Mouse (Mus musculus): ENCODE measurements around the gene Hist1h2ah.
A peak's percentile ranks its signal among the peaks of the same experiment; 100 is the strongest.

DNA sequence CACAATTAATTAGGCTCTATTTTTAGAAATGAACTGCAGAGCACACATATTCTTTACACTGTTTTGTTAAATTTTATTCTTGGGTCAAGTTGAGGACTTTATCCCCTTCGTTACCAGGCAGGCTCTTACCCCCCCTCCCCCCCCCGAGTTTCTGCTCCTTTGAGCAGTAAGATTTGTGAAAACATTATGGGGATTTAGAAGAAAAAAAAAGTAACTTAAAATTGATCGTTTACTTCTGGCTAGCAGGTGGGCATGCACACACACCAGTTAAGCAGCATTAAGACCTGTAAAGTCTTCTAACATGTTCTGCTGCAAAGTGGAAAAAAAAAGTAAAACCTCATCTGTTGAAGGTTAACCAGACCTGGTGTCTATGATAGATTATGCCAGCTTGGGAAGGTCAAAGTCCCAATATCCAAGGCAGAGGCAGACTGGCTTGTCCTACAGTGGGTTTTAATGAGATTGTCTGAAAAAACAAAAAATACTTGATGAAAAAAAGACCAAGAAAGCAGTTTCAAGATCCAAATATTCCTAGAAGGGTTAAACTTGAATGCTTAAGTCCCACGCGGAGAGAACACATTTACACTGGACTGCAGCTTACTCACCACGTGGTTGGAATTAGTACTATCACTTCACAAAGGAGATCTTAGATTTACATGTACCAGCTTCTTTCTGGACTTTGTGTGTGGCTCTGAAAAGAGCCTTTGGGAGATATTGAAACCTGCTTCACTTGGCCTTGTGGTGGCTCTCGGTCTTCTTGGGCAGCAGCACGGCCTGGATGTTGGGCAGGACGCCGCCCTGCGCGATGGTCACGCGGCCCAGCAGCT is 713 bp downstream of the Hist1h2ah start:
- no peak for TF ChIP-seq POLR2AphosphoS2 (IDR thresholded peaks at IDR 0.05; ENCODE audit: low read length)
- TF ChIP-seq NRF1 (IDR thresholded peaks at IDR 0.05; ENCODE audit: insufficient read depth, low read depth, low read length, poor library complexity, severe bottlenecking): no peak
- no peak for TF ChIP-seq MAX (IDR thresholded peaks at IDR 0.05; ENCODE audit: low read length)
- no peak for TF ChIP-seq ETS1 (IDR thresholded peaks at IDR 0.05; ENCODE audit: low read depth, low read length)
- no peak for TF ChIP-seq CTCF (IDR thresholded peaks at IDR 0.05 in 2 of 3, conservative IDR thresholded peaks at IDR 0.05 in 1 of 3; ENCODE audit: control insufficient read depth in 1 of 3, insufficient read depth in 1 of 3, low read depth in 2 of 3, low read length in 3 of 3, poor library complexity in 1 of 3, severe bottlenecking in 1 of 3)
- no peak for TF ChIP-seq MAZ (IDR thresholded peaks at IDR 0.05; ENCODE audit: low read depth, low read length)
- no peak for TF ChIP-seq E2F4 (IDR thresholded peaks at IDR 0.05; ENCODE audit: borderline replicate concordance, low read depth, low read length)
- no peak for TF ChIP-seq ELF1 (IDR thresholded peaks at IDR 0.05; ENCODE audit: low read depth, low read length)
- peak; percentile 76 to 93; a peak in 2 of 4 replicates for TF ChIP-seq POLR2A (IDR thresholded peaks at IDR 0.05; ENCODE audit: control insufficient read depth in 1 of 2, insufficient read depth in 1 of 2, low read depth in 1 of 2, low read length in 2 of 2, poor library complexity in 1 of 2)
- TF ChIP-seq EP300 (IDR thresholded peaks at IDR 0.05; ENCODE audit: low read depth in 1 of 2, low read length in 2 of 2): no peak
- no peak for TF ChIP-seq MYB (IDR thresholded peaks at IDR 0.05; ENCODE audit: low read depth, low read length)
- TF ChIP-seq ZC3H11A (IDR thresholded peaks at IDR 0.05; ENCODE audit: low read depth, low read length): no peak
- no peak for TF ChIP-seq ZMIZ1 (IDR thresholded peaks at IDR 0.05; ENCODE audit: low read depth, low read length)
